Mouse (Mus musculus): Measurements from ENCODE around the gene Wdr26. TPM values are rescaled to one million over a fixed set of nuclear protein-coding genes. Genes with fewer than 3 reads are reported as not detected.

Gene Wdr26
- polyA plus RNA-seq, 1 experiment, result 38.4 TPM

DNA sequence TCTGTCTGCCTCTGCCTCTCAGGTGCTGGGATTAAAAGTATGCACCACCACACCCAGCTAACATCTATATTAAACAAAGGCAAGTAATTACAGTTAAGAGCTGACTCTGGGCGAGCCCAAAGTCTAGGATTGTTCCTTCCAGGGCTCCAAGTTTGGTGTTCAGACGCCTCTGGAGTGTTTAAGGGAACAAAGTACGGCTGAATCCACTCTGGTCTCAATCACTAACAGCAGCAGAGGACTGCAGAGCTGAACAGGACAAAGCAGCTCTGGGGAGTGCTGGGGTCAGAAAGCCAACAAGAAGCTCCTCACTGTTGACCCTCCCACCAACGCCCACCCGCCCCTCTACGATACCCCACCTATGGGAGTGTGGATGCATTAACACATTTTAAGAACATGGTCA, 21.9 kb upstream of the Wdr26 start:
- no peak overlapping the region for H3K4me3 ChIP-seq (ENCODE audit: insufficient read depth, poor library complexity, severe bottlenecking)

DNA sequence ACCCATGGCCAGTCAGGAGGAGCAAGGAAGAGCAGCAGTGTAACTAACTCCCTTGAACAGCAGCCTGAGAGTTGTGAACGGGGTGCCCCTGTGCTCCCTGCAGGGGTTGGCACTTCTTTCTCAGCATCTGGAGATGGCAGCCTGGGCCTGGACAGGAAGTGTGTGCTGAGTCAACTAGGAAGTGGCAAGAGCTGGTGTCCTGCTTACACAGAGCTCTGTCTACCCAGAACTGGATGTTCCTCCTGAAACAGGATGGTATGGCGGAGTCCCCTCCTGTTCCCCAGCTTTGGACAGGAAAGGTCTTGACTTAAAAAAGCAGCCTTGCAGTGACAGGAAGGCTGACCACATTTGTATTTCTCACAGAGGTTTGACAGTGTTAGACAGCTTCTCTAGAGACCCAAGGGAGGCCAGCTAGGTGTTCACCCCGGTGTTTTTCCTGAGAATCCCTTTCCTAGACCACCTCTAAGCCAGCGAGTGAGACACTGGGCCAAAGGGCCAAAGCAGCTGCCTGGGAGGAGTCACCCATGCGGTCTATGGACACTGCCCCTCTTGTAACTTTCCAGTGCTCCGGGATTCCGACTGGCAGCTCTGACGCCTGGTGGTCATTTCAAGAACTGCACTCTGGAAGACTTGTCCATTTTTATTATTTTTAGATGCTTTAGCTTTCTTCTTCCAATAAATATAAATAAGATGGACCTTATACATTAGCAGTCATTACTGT, 20.7 kb upstream of the Wdr26 start:
- TF ChIP-seq FOSL1 (IDR thresholded peaks at IDR 0.05; ENCODE audit: insufficient read depth, low read length, poor library complexity, severe bottlenecking) (no peak), MAX (IDR thresholded peaks at IDR 0.05) (peak; percentile 40), MYOD1 (IDR thresholded peaks at IDR 0.05; ENCODE audit: control insufficient read depth, insufficient read length, low read depth) (peak; percentile 62), CTCF (IDR thresholded peaks at IDR 0.05; ENCODE audit: control insufficient read depth, insufficient read depth, insufficient read length) (peak; percentile 26), USF1 (IDR thresholded peaks at IDR 0.05; ENCODE audit: low read depth) (no peak)
- no peaks in the 10 kb centered on the region for H3K27me3 ChIP-seq (ENCODE audit: control insufficient read depth, insufficient read depth, insufficient read length)
- no peak overlapping the region for H3K4me3 ChIP-seq (ENCODE audit: insufficient read depth, poor library complexity, severe bottlenecking)
- no peaks in the 10 kb centered on the region for H3K79me2 ChIP-seq (ENCODE audit: control insufficient read depth, insufficient read depth)
- H3K36me3 ChIP-seq (ENCODE audit: control insufficient read depth, insufficient read depth), result no peaks in the 10 kb centered on the region
- H3ac ChIP-seq (ENCODE audit: control insufficient read depth, insufficient read length, low read depth), result no peak overlapping the region
- no peaks in the 10 kb centered on the region for H3K79me3 ChIP-seq (ENCODE audit: low read depth)

More for the DNA sequence above, 21.9 kb upstream of the Wdr26 start:
- H3K79me3 ChIP-seq (ENCODE audit: low read depth), result no peaks in the 10 kb centered on the region
- H3K79me2 ChIP-seq (ENCODE audit: control insufficient read depth, insufficient read depth), result no peaks in the 10 kb centered on the region
- TF ChIP-seq CEBPB (IDR thresholded peaks at IDR 0.05; ENCODE audit: low read depth) (no peak), FOSL1 (IDR thresholded peaks at IDR 0.05; ENCODE audit: insufficient read depth, low read length, poor library complexity, severe bottlenecking) (no peak), MAX (IDR thresholded peaks at IDR 0.05) (no peak), MYOG (IDR thresholded peaks at IDR 0.05; ENCODE audit: control insufficient read depth, extremely low read depth, insufficient read length) (no peak), MYOD1 (IDR thresholded peaks at IDR 0.05; ENCODE audit: control insufficient read depth, insufficient read length, low read depth) (no peak), CTCF (IDR thresholded peaks at IDR 0.05; ENCODE audit: control insufficient read depth, insufficient read depth, insufficient read length) (no peak), USF1 (IDR thresholded peaks at IDR 0.05; ENCODE audit: low read depth) (no peak)
- H3K36me3 ChIP-seq (ENCODE audit: control insufficient read depth, insufficient read depth), result no peaks in the 10 kb centered on the region
- no peak overlapping the region for H3ac ChIP-seq (ENCODE audit: control insufficient read depth, insufficient read length, low read depth)
- no peaks in the 10 kb centered on the region for H3K27me3 ChIP-seq (ENCODE audit: control insufficient read depth, insufficient read depth, insufficient read length)

DNA sequence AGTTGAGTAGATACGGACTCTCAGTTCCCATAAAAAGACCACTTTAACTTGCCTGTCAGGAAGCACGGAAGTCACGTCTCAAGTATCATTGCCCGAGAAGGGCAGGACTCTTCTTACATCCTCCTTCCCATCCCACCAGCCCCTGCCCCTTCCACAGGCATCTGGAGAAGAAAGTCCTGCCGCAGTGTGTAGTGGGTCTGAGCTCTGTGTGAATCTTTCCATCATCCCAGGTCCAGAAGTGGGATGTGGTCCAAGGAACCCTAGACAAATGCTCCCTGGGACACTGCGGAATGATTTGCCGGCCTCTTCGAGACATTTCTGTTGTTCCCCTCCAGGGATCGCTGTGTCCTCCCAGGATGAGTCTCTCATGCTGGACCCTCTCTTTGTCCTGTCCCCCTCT, 20.0 kb upstream of the Wdr26 start:
- Histone ChIP-seq H3K79me3 (ENCODE audit: low read depth) (no peaks in the 10 kb centered on the region), H3K27me3 (ENCODE audit: control insufficient read depth, insufficient read depth, insufficient read length) (no peaks in the 10 kb centered on the region), H3K79me2 (ENCODE audit: control insufficient read depth, insufficient read depth) (no peaks in the 10 kb centered on the region), H3ac (ENCODE audit: control insufficient read depth, insufficient read length, low read depth) (no peak overlapping the region), H3K4me3 (ENCODE audit: insufficient read depth, poor library complexity, severe bottlenecking) (no peak overlapping the region), H3K36me3 (ENCODE audit: control insufficient read depth, insufficient read depth) (no peaks in the 10 kb centered on the region)
- TF ChIP-seq CTCF (IDR thresholded peaks at IDR 0.05; ENCODE audit: control insufficient read depth, insufficient read depth, insufficient read length), result no peak
- no peak for TF ChIP-seq FOSL1 (IDR thresholded peaks at IDR 0.05; ENCODE audit: insufficient read depth, low read length, poor library complexity, severe bottlenecking)
- no peak for TF ChIP-seq CEBPB (IDR thresholded peaks at IDR 0.05; ENCODE audit: low read depth)
- TF ChIP-seq MYOG (IDR thresholded peaks at IDR 0.05; ENCODE audit: control insufficient read depth, extremely low read depth, insufficient read length), result no peak
- no peak for TF ChIP-seq USF1 (IDR thresholded peaks at IDR 0.05; ENCODE audit: low read depth)
- TF ChIP-seq MAX (IDR thresholded peaks at IDR 0.05), result no peak
- no peak for TF ChIP-seq MYOD1 (IDR thresholded peaks at IDR 0.05; ENCODE audit: control insufficient read depth, insufficient read length, low read depth)

DNA sequence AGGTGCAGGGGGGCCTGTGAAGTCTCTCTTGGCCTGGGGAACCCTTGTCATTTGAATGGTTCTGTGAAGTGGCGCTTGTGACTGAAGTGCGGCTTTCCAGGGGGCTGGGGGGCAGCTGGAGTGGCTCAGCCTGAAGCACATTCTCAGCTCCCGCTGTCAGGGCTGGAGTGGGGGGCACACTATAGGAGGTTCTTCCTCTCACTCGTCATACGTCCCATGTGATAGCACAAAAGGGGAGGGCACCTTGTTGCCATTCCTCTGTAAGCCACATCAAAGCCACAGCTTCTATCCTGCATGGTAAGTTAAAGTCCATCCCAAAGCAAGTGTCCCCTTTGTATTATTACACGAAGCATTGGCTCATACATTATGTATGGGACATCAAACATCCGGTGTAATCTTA, 19.5 kb upstream of the Wdr26 start:
- Histone ChIP-seq H3K4me3 (ENCODE audit: insufficient read depth, poor library complexity, severe bottlenecking) (no peak overlapping the region), H3ac (ENCODE audit: control insufficient read depth, insufficient read length, low read depth) (no peak overlapping the region), H3K27me3 (ENCODE audit: control insufficient read depth, insufficient read depth, insufficient read length) (no peaks in the 10 kb centered on the region), H3K36me3 (ENCODE audit: control insufficient read depth, insufficient read depth) (no peaks in the 10 kb centered on the region), H3K79me3 (ENCODE audit: low read depth) (no peaks in the 10 kb centered on the region), H3K79me2 (ENCODE audit: control insufficient read depth, insufficient read depth) (no peaks in the 10 kb centered on the region)
- no peak for TF ChIP-seq FOSL1 (IDR thresholded peaks at IDR 0.05; ENCODE audit: insufficient read depth, low read length, poor library complexity, severe bottlenecking)
- TF ChIP-seq CTCF (IDR thresholded peaks at IDR 0.05; ENCODE audit: control insufficient read depth, insufficient read depth, insufficient read length), result no peak
- TF ChIP-seq MYOG (IDR thresholded peaks at IDR 0.05; ENCODE audit: control insufficient read depth, extremely low read depth, insufficient read length), result no peak
- TF ChIP-seq MYOD1 (IDR thresholded peaks at IDR 0.05; ENCODE audit: control insufficient read depth, insufficient read length, low read depth), result no peak
- no peak for TF ChIP-seq MAX (IDR thresholded peaks at IDR 0.05)
- no peak for TF ChIP-seq USF1 (IDR thresholded peaks at IDR 0.05; ENCODE audit: low read depth)
- no peak for TF ChIP-seq CEBPB (IDR thresholded peaks at IDR 0.05; ENCODE audit: low read depth)

DNA sequence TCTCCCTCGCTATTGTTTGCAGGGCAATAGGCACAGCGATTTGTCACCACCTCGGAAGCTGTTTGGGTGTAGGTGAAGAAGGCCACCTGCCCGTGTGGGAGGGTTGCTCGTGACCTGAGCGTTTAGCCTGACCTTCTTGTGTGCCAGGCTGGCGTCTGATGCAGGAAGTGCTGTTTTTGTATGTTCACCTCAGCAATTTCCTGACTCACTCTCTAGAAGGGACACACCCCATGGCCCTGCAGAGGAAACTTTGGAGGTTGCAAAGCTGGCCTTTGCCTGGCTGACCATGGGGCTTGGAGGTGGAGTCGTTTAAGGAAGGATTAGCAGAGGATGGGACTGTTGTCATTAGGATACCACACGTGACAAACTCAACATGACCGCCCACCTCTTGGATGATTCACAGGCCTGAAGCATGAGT, 18.9 kb upstream of the Wdr26 start:
- Histone ChIP-seq H3ac (ENCODE audit: control insufficient read depth, insufficient read length, low read depth) (no peak overlapping the region), H3K27me3 (ENCODE audit: control insufficient read depth, insufficient read depth, insufficient read length) (no peaks in the 10 kb centered on the region), H3K36me3 (ENCODE audit: control insufficient read depth, insufficient read depth) (no peaks in the 10 kb centered on the region), H3K79me2 (ENCODE audit: control insufficient read depth, insufficient read depth) (no peaks in the 10 kb centered on the region), H3K79me3 (ENCODE audit: low read depth) (no peaks in the 10 kb centered on the region), H3K4me3 (ENCODE audit: insufficient read depth, poor library complexity, severe bottlenecking) (no peak overlapping the region)
- peak; percentile 88 for TF ChIP-seq USF1 (IDR thresholded peaks at IDR 0.05; ENCODE audit: low read depth)
- peak; percentile 58 for TF ChIP-seq MAX (IDR thresholded peaks at IDR 0.05)
- no peak for TF ChIP-seq MYOG (IDR thresholded peaks at IDR 0.05; ENCODE audit: control insufficient read depth, extremely low read depth, insufficient read length)
- no peak for TF ChIP-seq MYOD1 (IDR thresholded peaks at IDR 0.05; ENCODE audit: control insufficient read depth, insufficient read length, low read depth)
- no peak for TF ChIP-seq CEBPB (IDR thresholded peaks at IDR 0.05; ENCODE audit: low read depth)
- TF ChIP-seq FOSL1 (IDR thresholded peaks at IDR 0.05; ENCODE audit: insufficient read depth, low read length, poor library complexity, severe bottlenecking), result no peak
- no peak for TF ChIP-seq CTCF (IDR thresholded peaks at IDR 0.05; ENCODE audit: control insufficient read depth, insufficient read depth, insufficient read length)

Data from C2C12 (cell line).